Mouse (Mus musculus): ENCODE measurements at regions not wholly inside any gene's neighbourhood (a gene's known extent, or its start where the extent isn't known, plus 50 kb on each side); places are given as distances from the start of the nearest gene placed in this dataset.

DNA sequence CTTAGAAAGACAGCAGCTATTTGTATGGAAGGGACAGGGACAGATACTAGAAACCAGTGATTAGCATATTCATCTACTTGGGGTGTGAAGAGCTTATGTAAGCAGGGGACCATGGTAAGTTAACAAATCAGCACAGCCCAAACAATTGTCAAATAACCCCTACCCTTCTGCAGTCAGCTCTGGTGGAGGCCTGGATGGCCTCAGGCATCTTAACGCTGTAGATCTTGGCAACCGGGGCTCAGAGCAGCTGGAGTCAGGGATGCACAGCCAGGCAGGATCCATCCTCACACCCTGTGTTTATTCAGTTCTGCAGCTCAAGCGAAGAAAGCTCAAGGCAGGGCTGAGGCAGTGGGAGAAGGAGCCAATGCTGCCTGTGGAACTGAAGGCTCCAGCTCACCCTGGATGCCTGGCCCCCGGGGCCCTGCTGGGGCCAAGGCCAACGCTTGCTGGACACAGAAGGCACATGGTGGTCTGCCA, 125.2 kb upstream of the Sulf2 start:
- DNase-seq (ENCODE audit: extremely low spot score in 1 of 2, low spot score in 1 of 2): peak in 1 of 2 experiments; percentile 12

DNA sequence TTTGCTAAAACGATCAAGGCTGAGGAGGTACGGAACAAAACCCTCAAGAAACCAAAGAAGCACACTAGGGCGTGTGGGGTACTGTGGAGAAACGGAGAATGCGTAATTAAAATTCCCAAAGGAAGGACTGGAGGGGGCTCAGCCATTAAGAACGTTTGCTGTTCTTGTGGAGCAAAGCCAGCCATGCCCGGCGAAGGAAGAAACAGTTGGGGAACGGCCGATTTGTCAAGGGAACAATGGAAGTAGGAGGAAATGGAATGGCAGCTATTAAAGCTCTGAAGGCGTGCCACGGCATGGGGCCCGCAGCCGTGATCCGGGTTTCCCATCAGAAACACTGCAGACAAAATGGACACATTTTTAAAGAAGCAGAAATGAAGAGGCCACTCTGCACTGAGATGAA, 124.2 kb upstream of the Sulf2 start:
- DNase-seq (ENCODE audit: extremely low spot score in 1 of 2, low spot score in 1 of 2): no peak

DNA sequence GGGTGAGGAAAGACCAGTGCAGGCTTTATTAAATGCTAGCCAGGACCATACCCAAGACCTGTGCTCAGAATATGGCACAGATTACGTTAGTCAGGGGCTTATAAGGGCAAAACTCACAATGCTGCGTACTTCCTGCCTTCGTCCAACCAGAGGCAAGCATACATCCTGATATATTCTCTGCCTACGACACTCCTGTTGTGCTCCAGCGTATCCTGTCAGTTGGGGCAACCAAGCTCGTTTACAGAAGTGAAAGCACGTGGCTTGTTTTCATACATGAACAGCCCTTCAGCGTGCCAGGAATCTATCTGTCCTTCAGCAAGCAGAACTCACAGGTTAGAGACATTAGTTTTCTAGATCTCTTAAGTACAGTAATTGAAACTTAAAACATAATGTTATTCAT, 119.9 kb upstream of the Sulf2 start:
- DNase-seq (ENCODE audit: extremely low spot score in 1 of 2, low spot score in 1 of 2): no peak

DNA sequence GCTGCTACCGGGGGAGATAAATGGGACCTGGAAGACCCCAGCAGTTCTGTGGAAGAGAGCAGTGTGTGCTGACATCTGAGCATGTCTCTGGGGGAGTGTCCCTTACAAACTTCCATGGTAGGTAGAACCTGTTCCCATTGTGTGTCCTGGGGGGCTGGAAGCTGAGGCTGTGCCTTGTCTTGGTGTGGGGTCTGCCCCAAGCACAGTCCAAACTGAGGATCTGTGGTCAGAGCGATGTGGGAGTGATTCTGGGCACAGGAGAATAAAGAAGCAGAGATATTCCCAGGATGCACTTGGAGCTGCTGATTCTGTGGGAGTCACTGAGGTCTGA, 118.5 kb upstream of the Sulf2 start:
- no peak for DNase-seq (ENCODE audit: extremely low spot score in 1 of 2, low spot score in 1 of 2)

DNA sequence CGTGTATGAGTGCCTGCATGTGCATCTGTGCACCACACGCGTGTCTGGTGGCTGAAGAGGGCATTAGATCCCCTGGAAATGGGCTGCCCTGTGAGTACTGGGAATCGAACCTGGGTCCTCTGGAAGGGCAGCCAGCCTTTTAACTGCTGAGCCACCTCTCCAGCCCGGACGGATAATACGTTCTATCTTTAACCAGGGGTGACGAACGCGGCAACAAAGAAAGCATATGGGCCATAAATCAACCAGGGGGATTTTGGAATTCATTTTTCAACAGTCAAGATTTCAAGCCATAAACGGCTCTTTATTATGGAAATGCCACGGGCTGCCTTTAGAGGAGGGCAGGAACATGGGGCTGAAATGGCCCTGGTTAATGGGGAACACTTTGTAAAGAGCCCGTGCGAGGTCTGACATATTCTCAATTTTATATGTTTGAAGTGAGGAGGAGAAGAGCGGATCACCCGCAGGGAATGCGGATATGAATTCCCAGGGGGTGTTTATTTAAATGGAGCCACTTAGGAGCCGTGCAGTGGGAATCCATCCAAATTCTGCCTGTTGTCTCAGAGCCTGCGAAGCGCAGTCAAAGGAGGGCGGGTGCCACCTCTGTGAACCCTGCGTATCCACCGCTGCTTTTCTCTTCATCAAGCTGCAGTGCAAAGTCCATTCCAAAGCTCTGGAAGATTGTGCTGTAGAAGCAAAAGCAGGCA, 118.0 kb upstream of the Sulf2 start:
- peak in 1 of 2 experiments; percentile 13 for DNase-seq (ENCODE audit: extremely low spot score in 1 of 2, low spot score in 1 of 2)

DNA sequence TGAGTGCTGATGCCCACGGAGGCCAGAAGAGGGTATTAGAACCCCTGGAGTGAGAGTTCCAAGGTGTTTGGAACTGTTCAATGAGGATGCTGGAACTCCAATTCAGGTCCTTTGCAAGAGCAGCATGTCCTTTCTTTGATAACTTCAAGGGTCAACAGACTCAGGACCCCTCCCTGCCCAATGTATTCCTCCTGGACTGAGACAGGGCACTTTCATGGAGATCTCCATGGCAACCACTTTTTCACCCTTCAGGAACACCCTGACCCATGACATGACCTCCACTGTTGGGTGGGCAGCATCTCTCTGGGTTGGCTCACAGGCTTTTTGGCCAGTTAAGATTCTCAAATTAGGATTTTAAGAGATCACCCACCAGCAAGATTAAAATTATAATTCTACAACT, 117.4 kb upstream of the Sulf2 start:
- DNase-seq (ENCODE audit: extremely low spot score in 1 of 2, low spot score in 1 of 2): no peak

DNA sequence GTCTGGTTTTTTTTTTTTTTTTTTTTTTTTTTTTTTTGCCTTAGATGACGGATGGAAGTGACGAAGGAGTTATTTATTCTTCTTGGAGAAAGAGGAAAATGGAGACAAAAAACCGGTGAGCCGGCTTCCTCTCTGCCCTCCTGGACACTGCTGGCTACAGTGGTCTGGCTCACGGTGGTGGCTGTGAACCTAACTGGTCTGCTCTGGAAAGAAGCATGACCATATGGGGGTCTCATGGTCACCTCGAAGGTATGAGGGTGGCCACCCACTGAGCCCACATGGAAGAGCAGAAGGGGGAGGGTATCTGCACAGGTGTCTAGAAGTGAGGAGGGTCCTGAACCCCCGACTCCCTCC, 116.7 kb upstream of the Sulf2 start:
- no peak for DNase-seq (ENCODE audit: extremely low spot score in 1 of 2, low spot score in 1 of 2)

DNA sequence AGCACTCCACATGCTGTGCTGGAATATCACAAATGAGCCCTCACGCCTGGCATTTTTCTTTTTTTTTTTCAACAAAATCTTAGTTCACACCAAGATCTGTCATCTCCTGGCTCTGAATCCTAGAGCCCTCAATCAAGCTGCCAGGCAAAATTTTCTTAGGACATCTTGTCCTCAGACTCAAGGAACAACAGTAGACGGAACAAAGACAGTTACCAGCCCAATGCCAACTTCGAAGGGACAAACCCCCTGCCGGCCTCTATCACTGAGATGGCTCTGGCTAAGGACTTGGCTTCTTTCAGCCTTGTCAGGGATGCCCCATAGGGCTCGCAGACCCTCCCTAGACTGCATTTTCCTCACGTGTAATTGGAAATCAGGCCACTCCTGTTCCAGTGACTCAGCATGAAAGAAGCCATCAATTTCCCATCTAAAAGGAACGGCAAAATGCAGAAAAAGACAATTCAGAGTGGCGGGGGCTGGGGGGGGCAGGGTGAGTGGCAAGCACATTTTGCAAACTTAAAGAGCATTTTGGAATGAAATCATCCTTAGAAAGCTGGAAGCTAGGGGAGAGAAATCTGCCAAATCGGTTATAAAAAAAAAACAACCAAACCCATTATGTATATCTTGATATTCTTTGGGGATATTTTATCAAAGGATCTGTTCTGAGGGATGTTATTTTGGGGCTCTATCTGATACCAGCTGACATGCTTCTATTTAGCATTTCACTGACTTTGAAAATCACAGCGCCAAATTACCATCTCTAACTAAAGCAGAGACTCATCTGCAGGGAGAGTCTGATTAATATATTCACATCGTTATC, 116.1 kb upstream of the Sulf2 start:
- DNase-seq (ENCODE audit: extremely low spot score in 1 of 2, low spot score in 1 of 2): peak in 1 of 2 experiments; percentile 53

DNA sequence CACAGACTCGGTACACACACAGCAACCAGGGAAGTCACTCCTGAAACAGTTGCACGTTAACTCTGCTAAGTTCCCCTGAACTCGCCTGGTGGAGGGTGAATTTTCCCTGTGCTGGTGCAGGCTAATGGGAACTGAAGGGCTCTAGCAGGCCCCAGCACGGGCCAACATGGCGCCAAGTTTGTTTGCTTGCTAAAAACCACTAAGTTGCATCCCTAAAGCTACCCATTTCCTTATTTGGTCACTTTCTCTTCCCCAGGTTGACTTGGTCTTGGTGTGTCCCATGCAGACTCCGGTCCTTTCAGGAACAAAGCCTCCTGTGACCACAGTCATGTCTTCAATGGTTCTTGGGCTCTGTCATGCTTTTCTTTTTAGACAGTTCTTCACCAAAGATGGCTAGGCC, 114.5 kb upstream of the Sulf2 start:
- DNase-seq (ENCODE audit: extremely low spot score in 1 of 2, low spot score in 1 of 2): no peak

DNA sequence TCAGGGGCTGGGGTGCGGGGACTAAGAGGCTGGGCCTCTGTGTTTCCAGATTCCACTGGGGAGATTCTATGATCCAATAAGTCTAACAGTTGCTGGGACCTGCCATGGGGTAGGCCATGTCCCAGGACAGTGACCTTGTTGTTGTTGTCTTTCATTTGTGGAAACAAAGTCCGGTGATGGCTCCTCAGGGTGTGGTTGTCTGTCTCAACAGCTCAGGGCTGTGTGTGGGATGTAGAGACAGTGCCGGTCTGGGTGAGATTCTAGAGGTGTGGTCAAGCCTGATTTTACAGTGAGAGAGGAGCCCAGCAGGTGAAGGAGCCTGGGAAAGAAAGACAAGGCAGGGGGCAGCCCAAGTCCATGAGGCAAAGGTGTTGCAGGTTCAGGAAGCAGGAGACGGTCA, 111.5 kb upstream of the Sulf2 start:
- no peak for DNase-seq (ENCODE audit: extremely low spot score in 1 of 2, low spot score in 1 of 2)

DNA sequence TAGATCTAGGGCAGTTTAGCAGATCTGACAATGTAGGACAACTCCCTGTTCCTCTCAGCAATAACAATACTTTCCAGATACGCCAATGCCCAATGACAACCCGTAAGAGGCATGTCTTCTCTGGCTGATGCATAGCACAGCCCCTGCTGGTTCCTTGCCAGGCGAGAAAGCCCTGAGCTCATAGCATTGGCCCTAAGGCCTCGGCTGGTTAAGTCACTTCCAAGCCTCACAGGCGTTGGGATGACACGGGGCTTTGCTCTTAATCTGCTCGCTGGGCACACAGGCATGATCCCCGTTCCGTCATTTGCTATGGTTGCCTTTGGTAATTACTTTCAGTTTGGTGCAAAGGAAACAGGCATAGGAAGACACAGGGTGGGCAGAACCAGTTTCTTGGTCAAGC, 111.0 kb upstream of the Sulf2 start:
- no peak for DNase-seq (ENCODE audit: extremely low spot score in 1 of 2, low spot score in 1 of 2)

DNA sequence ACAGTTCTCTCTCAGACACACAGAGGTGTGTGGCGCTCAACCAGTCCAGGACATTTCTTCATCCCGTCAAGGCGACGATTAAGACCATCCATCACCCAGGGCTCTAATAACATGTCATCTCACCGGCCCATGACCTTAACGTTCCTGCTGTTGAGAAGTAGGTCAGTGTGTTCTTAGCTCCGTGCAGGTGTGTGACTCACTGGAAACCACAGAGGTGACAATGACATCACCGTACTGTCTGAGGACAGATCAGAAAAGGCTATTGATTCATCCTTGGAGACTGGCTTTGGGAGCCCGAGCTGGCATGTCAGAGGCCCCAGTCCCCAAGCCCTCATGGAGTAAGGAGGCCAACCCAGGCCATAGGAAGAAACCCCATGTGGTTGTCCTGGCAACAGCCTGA, 109.3 kb upstream of the Sulf2 start:
- no peak for DNase-seq (ENCODE audit: extremely low spot score in 1 of 2, low spot score in 1 of 2)

DNA sequence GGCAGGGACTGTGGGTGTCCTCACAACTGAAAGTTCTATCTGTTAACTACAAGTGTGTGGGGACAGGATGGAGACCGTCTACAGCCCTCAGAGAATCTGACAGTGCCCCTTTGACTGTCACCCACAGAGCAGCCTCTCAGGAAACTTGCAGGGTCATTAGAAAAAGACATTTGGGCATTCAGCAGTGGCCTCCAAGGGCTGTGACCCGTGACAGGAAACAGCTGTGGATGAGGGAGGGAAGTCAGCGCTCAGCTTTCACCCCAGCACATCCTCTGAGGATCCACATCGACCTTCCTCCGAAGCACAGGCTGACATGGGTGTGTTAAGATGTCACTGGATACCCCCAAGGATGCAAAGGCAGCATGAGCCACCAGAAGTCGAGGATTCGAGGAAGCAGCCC, 106.3 kb upstream of the Sulf2 start:
- DNase-seq (ENCODE audit: extremely low spot score in 1 of 2, low spot score in 1 of 2): no peak

DNA sequence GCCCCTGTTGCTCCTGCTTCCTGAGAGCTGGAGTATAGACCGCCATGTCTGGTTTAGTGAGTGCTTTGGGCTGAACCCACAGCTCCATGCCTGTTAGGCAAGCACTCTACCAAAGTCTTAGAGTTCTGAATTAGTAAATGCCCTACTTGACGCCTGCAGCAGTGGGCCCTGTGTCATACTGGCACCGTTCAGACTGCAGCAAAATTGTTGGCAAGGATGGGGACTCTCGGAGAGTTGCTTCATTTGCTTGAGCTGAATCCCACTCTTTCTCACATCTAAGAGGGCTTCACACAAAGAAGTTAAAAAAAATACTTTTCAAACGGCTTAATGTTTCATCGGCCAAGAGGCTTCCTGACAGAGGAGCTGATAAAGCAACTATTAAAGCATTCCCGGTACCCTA, 105.6 kb upstream of the Sulf2 start:
- peak in 1 of 2 experiments; percentile 47 for DNase-seq (ENCODE audit: extremely low spot score in 1 of 2, low spot score in 1 of 2)

DNA sequence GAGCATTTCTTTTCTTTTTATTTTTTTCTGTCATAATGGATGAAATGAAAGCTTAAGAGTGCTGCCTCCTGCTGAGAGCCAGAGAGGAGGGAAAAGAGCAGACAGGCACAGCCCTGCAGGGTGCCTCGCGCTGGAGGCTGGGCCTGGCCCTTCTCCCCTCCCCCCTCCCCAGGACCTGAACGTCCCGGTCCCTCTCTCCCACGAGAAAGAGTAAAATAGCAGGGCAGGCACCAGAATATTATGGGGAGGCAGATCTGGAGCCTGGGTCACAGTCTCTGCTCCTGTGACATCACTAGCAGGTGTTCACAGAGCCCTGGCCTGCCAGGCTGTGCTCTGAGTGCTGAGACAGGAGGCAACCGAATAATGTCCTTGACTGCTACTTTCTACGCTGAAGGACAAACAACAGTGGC, 103.3 kb upstream of the Sulf2 start:
- DNase-seq (ENCODE audit: extremely low spot score in 1 of 2, low spot score in 1 of 2): no peak

DNA sequence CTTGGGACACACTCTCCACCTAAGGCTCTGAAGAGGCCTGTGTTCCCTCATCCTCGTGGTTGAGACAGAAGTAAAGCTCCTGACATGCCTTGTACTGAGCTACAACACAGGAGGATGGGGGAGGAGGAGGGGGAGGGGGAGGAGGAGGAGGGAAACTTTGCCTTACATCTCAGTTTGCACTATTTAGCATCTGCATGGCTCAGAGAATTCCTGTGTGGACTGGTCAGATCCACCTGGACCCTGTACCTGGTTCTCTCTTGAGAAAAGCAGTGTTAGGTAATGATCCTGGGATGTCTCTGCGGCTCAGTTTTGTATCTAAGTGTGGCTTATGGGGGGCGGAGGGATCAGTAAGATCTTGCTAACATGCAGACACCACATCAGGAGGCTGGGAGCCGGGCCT, 102.2 kb upstream of the Sulf2 start:
- DNase-seq (ENCODE audit: extremely low spot score in 1 of 2, low spot score in 1 of 2): no peak

DNA sequence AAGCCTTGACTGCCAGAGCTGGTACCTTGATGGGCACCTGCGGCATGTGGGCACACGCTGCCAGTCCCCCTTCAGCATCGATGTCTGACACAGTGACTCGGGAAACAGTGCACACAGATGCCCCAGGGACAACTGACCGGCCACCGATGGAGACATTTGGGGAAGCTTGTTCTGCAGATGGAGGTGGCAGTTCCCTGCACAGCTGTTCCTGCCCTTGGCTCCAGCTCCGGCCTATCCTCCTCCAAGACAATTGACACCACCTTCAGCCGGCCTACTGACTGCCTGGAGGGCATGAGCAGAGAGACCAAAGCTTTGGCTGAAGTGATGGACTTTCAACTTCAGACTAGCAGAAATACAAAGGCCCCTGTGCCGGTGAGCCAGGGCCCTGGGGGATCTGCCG, 100.7 kb upstream of the Sulf2 start:
- no peak for DNase-seq (ENCODE audit: extremely low spot score in 1 of 2, low spot score in 1 of 2)

DNA sequence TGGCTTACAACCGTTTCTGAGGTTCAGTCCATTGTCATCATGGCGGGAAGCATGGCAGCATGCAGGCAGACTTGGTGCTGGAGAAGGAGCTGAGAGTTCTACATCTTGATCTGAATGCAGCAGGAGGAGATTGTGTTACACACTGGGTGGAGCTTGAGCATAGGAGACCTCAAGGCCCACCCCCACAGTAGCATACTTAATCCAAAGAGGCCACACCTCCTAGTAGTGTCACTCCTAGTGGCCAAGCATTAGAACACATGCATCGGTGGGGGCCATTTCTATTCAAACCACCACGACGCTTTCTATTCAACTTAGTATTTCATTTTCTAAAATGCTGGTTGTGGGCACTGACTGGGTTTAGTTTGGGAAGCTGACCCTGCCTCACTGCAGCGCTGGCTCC, 99.1 kb upstream of the Sulf2 start:
- no peak for DNase-seq (ENCODE audit: extremely low spot score in 1 of 2, low spot score in 1 of 2)

DNA sequence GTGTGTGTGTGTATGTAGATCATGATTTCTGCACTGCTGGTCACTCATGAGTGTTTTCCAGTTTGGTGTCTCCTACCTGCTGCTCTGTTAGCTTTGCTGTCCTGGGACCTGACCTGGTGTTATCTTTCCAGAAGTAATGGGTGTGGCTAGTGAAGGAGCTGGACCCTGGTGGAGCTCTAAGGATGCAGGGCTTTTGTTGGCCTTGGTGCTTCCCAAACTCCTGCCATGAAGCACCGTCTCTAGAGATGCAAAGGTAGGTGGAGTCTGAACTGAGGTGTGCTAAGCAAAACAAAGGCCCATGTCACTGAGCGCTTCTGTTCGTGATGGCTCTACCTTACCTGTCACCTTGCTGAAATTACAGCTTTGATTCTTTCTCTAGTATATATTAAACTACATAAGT, 96.6 kb upstream of the Sulf2 start:
- DNase-seq (ENCODE audit: extremely low spot score in 1 of 2, low spot score in 1 of 2): no peak

DNA sequence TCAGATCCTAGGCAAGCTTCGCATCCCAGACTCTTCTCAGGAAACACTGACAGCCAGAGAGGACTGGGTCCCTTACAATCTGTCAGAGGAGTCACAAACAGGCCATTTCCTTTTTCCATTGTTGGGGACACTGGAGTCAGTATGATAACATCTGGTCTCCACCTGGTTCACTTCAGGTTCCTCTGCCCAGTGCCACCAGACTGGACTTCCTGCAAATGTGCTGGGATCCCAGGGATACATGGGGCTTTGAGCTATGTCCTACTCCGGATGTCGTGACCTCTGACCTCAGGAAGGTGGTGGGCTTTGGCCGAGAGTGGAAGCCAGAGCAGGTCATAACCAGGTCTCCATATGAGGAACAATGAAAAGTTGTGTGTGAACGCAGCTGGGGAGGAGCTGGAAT, 96.0 kb upstream of the Sulf2 start:
- DNase-seq (ENCODE audit: extremely low spot score in 1 of 2, low spot score in 1 of 2): no peak

DNA sequence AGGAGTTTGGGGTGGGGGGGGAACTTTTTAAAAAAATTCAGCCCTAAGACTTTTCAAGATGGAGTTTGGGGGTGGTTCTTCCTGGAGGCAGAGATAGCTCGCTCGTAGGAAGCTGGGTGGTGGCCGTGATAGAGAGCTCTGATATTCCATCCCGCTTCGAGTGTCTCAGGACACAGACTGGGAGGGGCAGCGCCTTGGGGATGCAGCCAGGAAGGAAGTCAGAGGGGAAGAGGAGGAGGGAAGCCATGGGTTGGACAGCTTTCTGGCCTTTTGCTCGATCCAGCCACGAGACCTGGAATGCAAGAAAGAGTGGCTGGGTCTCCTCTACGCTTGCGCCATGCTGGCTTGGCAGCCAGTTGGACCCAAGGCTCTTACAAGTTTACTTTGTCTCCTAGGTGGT, 95.1 kb upstream of the Sulf2 start:
- DNase-seq (ENCODE audit: extremely low spot score in 1 of 2, low spot score in 1 of 2): no peak

DNA sequence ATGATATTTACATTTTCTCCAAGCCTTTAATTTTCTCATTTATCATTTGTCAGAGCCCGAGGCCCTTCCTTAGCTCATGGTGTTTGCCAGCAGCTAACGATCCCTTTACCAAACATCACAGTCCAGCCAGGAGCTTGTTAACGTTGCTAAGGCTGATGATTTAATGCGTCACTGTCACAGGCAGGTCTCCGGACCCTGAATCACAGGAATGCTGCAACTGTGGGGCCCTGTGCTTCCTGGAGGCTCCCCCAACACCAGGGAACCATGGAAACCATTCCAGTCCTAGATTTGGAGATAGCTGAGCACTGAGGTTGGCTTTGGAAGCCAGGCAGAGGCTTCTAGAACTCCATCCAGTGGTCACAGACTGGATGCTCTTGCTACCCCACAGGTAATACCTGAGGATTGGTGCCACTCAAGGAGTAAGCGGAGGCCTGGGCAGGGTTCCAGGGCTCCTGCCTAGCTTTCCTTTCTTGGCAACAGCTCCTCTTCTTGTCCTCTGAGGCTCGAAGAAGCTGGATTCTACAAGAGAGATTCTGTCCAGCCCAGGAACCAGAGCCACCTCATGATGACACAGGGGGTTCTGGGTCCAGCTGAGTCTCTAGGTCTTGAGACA, 94.0 kb upstream of the Sulf2 start:
- DNase-seq (ENCODE audit: extremely low spot score in 1 of 2, low spot score in 1 of 2): no peak
